Mouse (Mus musculus) gastrocnemius, postnatal 14 days (tissue): Measurements from ENCODE around the gene Txndc2. TPM values are rescaled to one million over a fixed set of nuclear protein-coding genes. Genes with fewer than 3 reads are reported as not detected.

Experiments used
- DNase-seq: peaks from one replicate; pipeline ENCODE4 v3.0.0; 2021; ENCODE audit warnings: mixed read lengths
- intact Hi-C: fragments of 180-260 bp; cut with DNase I; formaldehyde crosslinking; loops from one replicate; pipeline ENCODE4 v1.15.1; 2025; ENCODE audit warnings: low total_unique reads
- total RNA-seq, 2 experiments: library from RNA; stranded (reverse); gene quantifications; 2 replicates each; pipeline ENCODE4 v1.2.3; 2021

Gene Txndc2
- total RNA-seq, 2 experiments from 2014 or later = not detected

GRCm38 (mm10) chr17:65615678-65616077, 26.3 kb downstream of the Txndc2 start:
- intact Hi-C loops = loop anchor here (10.0 kb wide), 1 partner anchor 169 kb away; the partner anchor contains the start of gene Ppp4r1
- DNase-seq = no peak

DNA sequence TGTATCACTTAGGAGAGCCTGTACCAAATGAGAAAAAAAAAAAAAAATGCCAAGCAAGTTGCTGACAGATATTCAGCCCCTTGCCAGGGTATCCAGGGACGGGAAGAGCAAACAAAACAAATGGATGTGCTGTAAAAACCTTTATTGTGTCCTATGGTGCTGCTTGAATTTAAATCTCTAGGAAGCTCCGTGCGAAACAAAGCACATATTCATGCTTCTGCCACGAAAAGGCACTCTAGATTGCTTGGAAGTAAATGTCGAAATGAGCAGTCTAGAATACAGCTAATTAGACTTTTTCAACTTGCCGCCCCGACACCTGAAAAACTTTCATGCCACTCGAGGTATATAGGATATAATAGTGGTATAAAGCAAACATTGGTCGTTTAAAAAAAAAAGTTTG, 27.5 kb downstream of the Txndc2 start:
- DNase-seq = no peak
- intact Hi-C loops = loop anchor here (10.0 kb wide), 1 partner anchor 170 kb away; the partner anchor contains the start of gene Ppp4r1

- DNase-seq = peak; percentile 99
- intact Hi-C loops = loop anchor here (10.0 kb wide), 1 partner anchor 171 kb away; the partner anchor contains the start of gene Ppp4r1
Observed at GRCm38 (mm10) chr17:65613463-65614412, 28.2 kb downstream of the Txndc2 start, which contains the start of gene Vapa. Gene Vapa, minus strand, starts transcription at chr17:65613555.

GRCm38 (mm10) chr17:65613142-65613462, 28.9 kb downstream of the Txndc2 start:
- DNase-seq = no peak
- intact Hi-C loops = loop anchor here (10.0 kb wide), 1 partner anchor 172 kb away; the partner anchor contains the start of gene Ppp4r1

DNA sequence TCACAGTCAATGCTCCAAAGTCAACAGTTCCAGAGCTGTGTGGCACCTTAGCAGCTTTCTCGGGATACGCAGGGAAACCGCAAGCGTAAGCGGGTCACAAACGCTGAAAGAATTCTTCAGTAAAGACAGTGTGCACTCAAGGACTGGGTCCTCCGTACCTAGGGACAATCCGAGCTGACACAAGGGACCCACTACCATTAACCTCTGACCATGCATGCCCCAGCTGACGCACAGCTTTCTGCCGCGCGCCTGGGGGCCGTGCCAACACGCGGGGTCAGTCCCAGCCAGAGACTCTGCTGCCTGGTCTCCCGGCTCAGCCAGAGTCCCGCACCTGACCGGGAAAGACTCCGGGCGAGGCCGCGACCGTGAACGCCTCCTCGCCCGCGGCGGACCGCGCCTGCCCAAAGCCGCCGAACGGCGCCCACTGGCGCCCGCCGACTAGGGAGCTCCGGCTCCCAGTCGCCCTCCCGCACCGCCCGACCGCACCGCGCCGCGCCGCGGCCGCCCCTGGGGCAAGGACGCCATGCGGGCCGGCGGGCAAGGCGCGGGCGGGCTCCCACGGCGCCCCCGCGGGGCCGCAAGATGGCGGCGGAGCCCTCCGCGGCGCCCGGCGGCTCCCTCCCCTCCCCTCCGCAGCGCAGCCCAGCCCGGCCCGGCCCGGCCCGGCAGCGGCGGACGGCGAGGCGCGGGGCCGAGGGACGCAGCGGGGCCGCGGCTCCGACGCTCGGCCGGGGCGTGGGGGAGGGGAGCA, 29.4 kb downstream of the Txndc2 start:
- intact Hi-C loops = loop anchor here (10.0 kb wide), 1 partner anchor 172 kb away; the partner anchor contains the start of gene Ppp4r1
- peak; percentile 63 for DNase-seq

- intact Hi-C loops = loop anchor here (10.0 kb wide), 1 partner anchor 173 kb away; the partner anchor contains the start of gene Ppp4r1
- no peak for DNase-seq
Observed at GRCm38 (mm10) chr17:65611721-65612120, 30.2 kb downstream of the Txndc2 start.

- no peak for DNase-seq
- intact Hi-C loops = no loop called here
Observed at GRCm38 (mm10) chr17:65608743-65609142, 33.2 kb downstream of the Txndc2 start.

GRCm38 (mm10) chr17:65608312-65608687, 33.7 kb downstream of the Txndc2 start:
- intact Hi-C loops = no loop called here
- no peak for DNase-seq

- no peak for DNase-seq
- intact Hi-C loops = no loop called here
Observed at GRCm38 (mm10) chr17:65607574-65608311, 34.2 kb downstream of the Txndc2 start.

DNA sequence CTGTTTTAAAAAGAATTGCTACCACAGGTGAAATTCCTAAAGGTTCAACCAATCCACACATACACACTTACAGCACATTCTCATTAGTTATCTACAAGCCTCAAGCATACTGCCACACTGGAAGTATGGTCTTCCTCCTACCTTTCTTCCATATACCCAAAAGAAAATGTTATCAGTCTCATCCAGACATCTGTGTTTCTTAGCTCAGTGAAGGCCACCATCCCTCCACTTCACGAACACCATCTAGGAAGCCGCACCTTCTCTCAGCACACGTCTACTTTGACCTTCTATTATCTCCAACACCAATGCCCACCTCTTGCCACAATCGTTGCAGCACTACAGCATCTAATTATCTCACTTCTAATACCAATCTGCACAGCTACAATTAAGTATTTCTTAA, 36.0 kb downstream of the Txndc2 start:
- DNase-seq = no peak

DNA sequence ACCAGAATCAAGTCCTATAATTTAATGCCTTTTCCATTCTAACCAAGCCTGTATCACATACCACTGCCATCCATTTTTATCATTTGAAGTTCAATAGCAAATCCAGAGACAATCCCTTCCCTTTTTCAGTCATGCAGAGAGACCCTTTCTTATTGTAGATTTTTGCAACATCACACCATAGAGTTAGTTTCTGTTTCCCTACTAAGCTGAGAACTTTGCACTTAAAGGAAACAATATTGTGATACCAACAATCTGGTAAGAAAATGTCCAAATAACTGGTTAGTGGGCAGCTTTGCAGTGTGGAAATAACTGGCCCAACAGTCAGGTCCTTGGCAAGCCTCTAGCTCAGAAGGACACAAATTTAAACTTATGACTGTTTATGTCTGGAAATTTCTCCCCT, 37.1 kb downstream of the Txndc2 start:
- DNase-seq = no peak
- intact Hi-C loops = no loop called here

More for the DNA sequence above, 36.0 kb downstream of the Txndc2 start:
- intact Hi-C loops = no loop called here

- intact Hi-C loops = no loop called here
- no peak for DNase-seq
Observed at GRCm38 (mm10) chr17:65604315-65604714, 37.7 kb downstream of the Txndc2 start.

- intact Hi-C loops = no loop called here
- DNase-seq = no peak
Observed at GRCm38 (mm10) chr17:65597857-65598486, 44.0 kb downstream of the Txndc2 start.

DNA sequence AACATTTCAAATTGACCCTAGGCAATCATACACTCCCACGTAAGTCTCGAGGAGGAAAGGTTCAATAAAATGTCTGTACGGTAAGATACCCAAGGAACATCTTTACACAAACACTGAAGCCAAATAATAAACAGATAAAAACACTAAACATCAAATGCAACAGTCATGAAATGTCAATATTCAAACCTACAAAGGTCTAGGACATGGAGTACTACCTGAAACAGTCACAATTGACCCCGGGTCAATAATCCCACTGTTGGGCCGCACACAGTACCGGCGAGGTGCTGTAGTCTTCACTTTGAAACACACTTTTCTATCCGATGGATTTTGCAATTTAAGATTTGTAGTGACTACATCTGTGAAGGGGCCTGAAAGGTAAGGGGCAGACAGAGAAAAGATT, 47.3 kb downstream of the Txndc2 start:
- intact Hi-C loops = no loop called here
- no peak for DNase-seq

Other genes starting within 250 kb of the Txndc2 start
- 10 to 100 TPM; 11.0 to 11.6 TPM for gene Tmem232, start 101.4 kb downstream of the Txndc2 start, total RNA-seq
- gene Vapa, start 28.6 kb downstream of the Txndc2 start, total RNA-seq = 100 to 1,000 TPM; 121 to 126 TPM
- 10 to 100 TPM; 14.1 to 15.4 TPM for gene Rab31, start 130.6 kb upstream of the Txndc2 start, total RNA-seq
- 10 to 100 TPM; 29.4 to 30.3 TPM for gene Ppp4r1, start 140.4 kb upstream of the Txndc2 start, total RNA-seq
- gene Ralbp1, start 243.6 kb upstream of the Txndc2 start, total RNA-seq = 10 to 100 TPM; 25.3 to 25.8 TPM